ENCODE assay signal across 27 mouse cellular contexts in the genomic region with DNA sequence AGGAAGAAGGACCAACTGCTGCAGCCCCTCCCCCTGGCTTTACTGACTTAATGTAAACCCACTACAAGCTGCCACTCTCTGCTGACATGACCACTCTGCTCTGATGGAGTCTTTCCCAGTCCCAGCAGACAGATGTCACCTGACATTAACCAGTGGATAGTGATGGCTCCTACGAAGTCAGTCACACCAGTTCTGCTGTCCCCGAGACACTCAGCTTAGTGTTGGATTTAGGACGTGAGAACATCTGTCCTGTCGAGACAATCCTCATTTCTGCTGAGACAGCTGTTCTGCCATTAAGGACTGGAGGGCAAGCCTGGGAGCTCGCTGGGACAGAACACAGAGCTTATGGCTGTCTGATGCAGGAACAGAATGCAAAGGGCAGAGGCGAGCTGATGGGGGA. TPM values are rescaled to one million over a fixed set of nuclear protein-coding genes. Genes with fewer than 3 reads are reported as not detected.
DNase-seq lines count a peak whose midpoint lies in the region; ATAC-seq and TF ChIP-seq lines count a peak whose summit lies in the region.
"Had no signal": no experiment of that assay in that cellular context is flagged by ENCODE, and none has a peak within 500 bp of the region (broad histone marks: within the 10 kb centered on the region; RNA-seq: fewer than 3 reads in every experiment).

No protein-coding gene starts in this region.

- in situ Hi-C loops in ES-E14 (cut with MboI; ENCODE audit: low sequenced_read_pairs in 2 of 2, unreplicated experiment in 2 of 2): no loop called here

- no peak overlapping the region for H3K27ac ChIP-seq in embryonic facial prominence, embryonic 14.5 days (replicated peaks; ENCODE audit: low read depth, low read length)
- H3K27ac ChIP-seq in embryonic facial prominence, embryonic 10.5 days (replicated peaks): no peak overlapping the region
- H3K27ac ChIP-seq in lung, embryonic 15.5 days: no peak overlapping the region
- no peak overlapping the region for H3K27ac ChIP-seq in ES-E14 (ENCODE audit: insufficient read depth, low read depth, low read length, poor library complexity, severe bottlenecking)
- H3K27ac ChIP-seq: embryonic facial prominence, embryonic 13.5 days; forebrain, embryonic 10.5 days; forebrain, embryonic 13.5 days; heart, embryonic 15.5 days; hindbrain, embryonic 10.5 days; hindbrain, embryonic 13.5 days had no signal

- no peaks in the 10 kb centered on the region for H3K27me3 ChIP-seq in embryonic facial prominence, embryonic 14.5 days (replicated peaks; ENCODE audit: control insufficient read depth, insufficient read depth, low read length)
- no peaks in the 10 kb centered on the region for H3K27me3 ChIP-seq in embryonic facial prominence, embryonic 10.5 days (replicated peaks; ENCODE audit: low read depth, poor library complexity, severe bottlenecking)
- H3K27me3 ChIP-seq in lung, embryonic 15.5 days: no peaks in the 10 kb centered on the region
- H3K27me3 ChIP-seq: embryonic facial prominence, embryonic 13.5 days; forebrain, embryonic 13.5 days; heart, embryonic 12.5 days; heart, embryonic 15.5 days; hindbrain, embryonic 13.5 days had no signal

- H3K4me3 ChIP-seq in embryonic facial prominence, embryonic 14.5 days (ENCODE audit: low read depth, low read length): no peak overlapping the region
- H3K4me3 ChIP-seq in embryonic facial prominence, embryonic 10.5 days: no peak overlapping the region
- H3K4me3 ChIP-seq in lung, embryonic 15.5 days: no peak overlapping the region
- H3K4me3 ChIP-seq in ES-E14 (ENCODE audit: insufficient read depth in 1 of 2, low read depth in 1 of 2, low read length in 2 of 2, poor library complexity in 1 of 2, severe bottlenecking in 1 of 2): no peak overlapping the region
- H3K4me3 ChIP-seq: embryonic facial prominence, embryonic 13.5 days; forebrain, embryonic 10.5 days; forebrain, embryonic 13.5 days; heart, embryonic 12.5 days; heart, embryonic 15.5 days; hindbrain, embryonic 10.5 days; hindbrain, embryonic 13.5 days had no signal

- H3K9ac ChIP-seq in embryonic facial prominence, embryonic 14.5 days (ENCODE audit: low read depth, low read length): no peak overlapping the region
- no peak overlapping the region for H3K9ac ChIP-seq in lung, embryonic 15.5 days
- H3K9ac ChIP-seq in ES-E14 (ENCODE audit: insufficient read depth, low read depth, low read length, poor library complexity, severe bottlenecking): no peak overlapping the region
- H3K9ac ChIP-seq: embryonic facial prominence, embryonic 13.5 days; forebrain, embryonic 13.5 days; heart, embryonic 12.5 days; heart, embryonic 15.5 days; hindbrain, embryonic 13.5 days had no signal

- WGBS in embryonic facial prominence, embryonic 14.5 days: 71% methylated on average over 6 of the region's 6 CpGs
- WGBS in embryonic facial prominence, embryonic 10.5 days: 74% methylated on average over 6 of the region's 6 CpGs
- 37% methylated on average over 6 of the region's 6 CpGs for WGBS in lung, embryonic 15.5 days

- no peaks in the 10 kb centered on the region for H3K4me1 ChIP-seq in embryonic facial prominence, embryonic 14.5 days (ENCODE audit: control insufficient read depth, insufficient read depth, low read length)
- 0 out of 2 replicates have a peak, but pooled peaks cover 6% of the 10 kb centered on the region for H3K4me1 ChIP-seq in embryonic facial prominence, embryonic 10.5 days
- 0 out of 2 replicates have a peak, but pooled peaks cover 4% of the 10 kb centered on the region for H3K4me1 ChIP-seq in lung, embryonic 15.5 days
- 0 out of 4 replicates have a peak, but pooled peaks cover 0 to 1% of the 10 kb centered on the region in 2 experiments for H3K4me1 ChIP-seq in ES-E14 (ENCODE audit: control insufficient read depth in 2 of 2, insufficient read depth in 2 of 2, low read length in 2 of 2, poor library complexity in 1 of 2)
- H3K4me1 ChIP-seq: heart, embryonic 15.5 days; hindbrain, embryonic 13.5 days had no signal

- no peaks in the 10 kb centered on the region for H3K9me3 ChIP-seq in embryonic facial prominence, embryonic 14.5 days (ENCODE audit: control insufficient read depth, low read length)
- no peaks in the 10 kb centered on the region for H3K9me3 ChIP-seq in embryonic facial prominence, embryonic 10.5 days
- H3K9me3 ChIP-seq in lung, embryonic 15.5 days: no peaks in the 10 kb centered on the region
- no peaks in the 10 kb centered on the region for H3K9me3 ChIP-seq in ES-E14 (ENCODE audit: control insufficient read depth, insufficient read depth, low read depth, low read length)
- H3K9me3 ChIP-seq: embryonic facial prominence, embryonic 13.5 days; forebrain, embryonic 13.5 days; G1E; heart, embryonic 15.5 days; hindbrain, embryonic 10.5 days; hindbrain, embryonic 13.5 days had no signal

- ATAC-seq in embryonic facial prominence, embryonic 14.5 days (ENCODE audit: low read depth): no peak; the same call in 1 of the 2 replicates
- peak; percentile 35; the same call in 1 of the 2 replicates for ATAC-seq in lung, embryonic 15.5 days (ENCODE audit: borderline replicate concordance, extremely low read depth, low FRiP score, low TSS enrichment)
- ATAC-seq: forebrain, embryonic 13.5 days; forebrain, embryonic 16.5 days; hindbrain, embryonic 16.5 days had no signal

- H3K4me2 ChIP-seq in embryonic facial prominence, embryonic 14.5 days (ENCODE audit: low read depth, low read length): no peak overlapping the region
- no peak overlapping the region for H3K4me2 ChIP-seq in lung, embryonic 15.5 days
- H3K4me2 ChIP-seq: embryonic facial prominence, embryonic 13.5 days; forebrain, embryonic 13.5 days; heart, embryonic 12.5 days; heart, embryonic 15.5 days; hindbrain, embryonic 13.5 days had no signal

- H3K36me3 ChIP-seq in embryonic facial prominence, embryonic 14.5 days (ENCODE audit: control insufficient read depth, insufficient read depth, low read length): no peaks in the 10 kb centered on the region
- H3K36me3 ChIP-seq in embryonic facial prominence, embryonic 10.5 days (replicated peaks): 0 out of 2 replicates have a peak, but pooled peaks cover 3% of the 10 kb centered on the region
- no peaks in the 10 kb centered on the region for H3K36me3 ChIP-seq in lung, embryonic 15.5 days
- H3K36me3 ChIP-seq in ES-E14 (ENCODE audit: control insufficient read depth, insufficient read depth, low read length, poor library complexity, severe bottlenecking): no peaks in the 10 kb centered on the region
- H3K36me3 ChIP-seq: heart, embryonic 15.5 days; hindbrain, embryonic 13.5 days had no signal

- DNase-seq in embryonic facial prominence, embryonic 14.5 days (ENCODE audit: low spot score): peak; percentile 26
- no peak for DNase-seq in embryonic facial prominence, embryonic 10.5 days (ENCODE audit: low spot score)
- DNase-seq in lung, postnatal 25 days (ENCODE audit: low spot score): no peak
- DNase-seq in ES-E14 (ENCODE audit: low read depth, low spot score): no peak
- peak; percentile 87 for DNase-seq in retina, postnatal 1 day
- no peak for DNase-seq in cerebellum, adult 8-10 months
- no peak for DNase-seq in cerebellum, adult 11 months
- DNase-seq: adrenal gland, adult 8-10 months; adrenal gland, postnatal 25 days; cerebellum, adult 18-20 months; cerebellum, adult 9-11 months; cerebellum, postnatal 25 days; gastrocnemius, postnatal 10 days; gastrocnemius, postnatal 36 days; heart, postnatal 10 days; heart, postnatal 36 days had no signal

TF ChIP-seq in ES-E14, 5 proteins besides CTCF, POLR2A, EP300 and RAD21:
- no peak for TF ChIP-seq CHD2 (IDR thresholded peaks at IDR 0.05; ENCODE audit: low read depth, low read length)
- TF ChIP-seq ZNF384 (IDR thresholded peaks at IDR 0.05; ENCODE audit: low read depth, low read length): no peak
- TF ChIP-seq ZC3H11A (IDR thresholded peaks at IDR 0.05; ENCODE audit: borderline replicate concordance, low read depth, low read length): no peak
- no peak for TF ChIP-seq HCFC1 (IDR thresholded peaks at IDR 0.05; ENCODE audit: borderline replicate concordance, insufficient read depth, low read length)
- TF ChIP-seq MAFK (IDR thresholded peaks at IDR 0.05; ENCODE audit: insufficient read depth, low read depth, low read length): peak; percentile 45; the same call in 1 of the 2 replicates

RNA-seq across cellular contexts. Expression of gene Ebpl, which starts 9.4 kb away (rescaled TPM):
- polyA plus RNA-seq in embryonic facial prominence, embryonic 14.5 days (2014; fragmentation: Nextera tagmentation; extraction: Ambion mirVana): 11.9 and 12.1 TPM in 2 replicates
- 9.7 and 10.5 TPM in 2 replicates for polyA plus RNA-seq in embryonic facial prominence, embryonic 10.5 days (2016; fragmentation: Nextera tagmentation; extraction: Ambion mirVana)
- 8.6 and 8.7 TPM in 2 replicates for polyA plus RNA-seq in lung, embryonic 15.5 days (2015; fragmentation: Nextera tagmentation; extraction: Ambion mirVana)
- 4.0 and 7.5 TPM in 2 replicates for total RNA-seq in ES-E14 (2012; rRNA removed)

RNA-seq across cellular contexts. Expression of gene Arl11, which starts 41.3 kb away (rescaled TPM):
- polyA plus RNA-seq in embryonic facial prominence, embryonic 14.5 days (2014; fragmentation: Nextera tagmentation; extraction: Ambion mirVana): 1.7 and 1.8 TPM in 2 replicates
- 0.30 and 0.36 TPM in 2 replicates for polyA plus RNA-seq in embryonic facial prominence, embryonic 10.5 days (2016; fragmentation: Nextera tagmentation; extraction: Ambion mirVana)
- 0.88 and 1.1 TPM in 2 replicates for polyA plus RNA-seq in lung, embryonic 15.5 days (2015; fragmentation: Nextera tagmentation; extraction: Ambion mirVana)
- not detected in 2 replicates for total RNA-seq in ES-E14 (2012; rRNA removed)
- total RNA-seq: G1E had no signal
- polyA plus RNA-seq: G1E had no signal

Comparison
In these comparisons a context has a peak if more than half of its experiments do, and no peak if none do; other contexts are left out.
1. DNase-seq: peak in embryonic facial prominence, embryonic 14.5 days (single experiment) and retina, postnatal 1 day (single experiment); none in embryonic facial prominence, embryonic 10.5 days (single experiment), lung, postnatal 25 days (single experiment), ES-E14 (single experiment), cerebellum, adult 8-10 months (single experiment) and cerebellum, adult 11 months (single experiment).